Comparison of ENCODE assay signal across 8 mouse cellular contexts in the genomic region with DNA sequence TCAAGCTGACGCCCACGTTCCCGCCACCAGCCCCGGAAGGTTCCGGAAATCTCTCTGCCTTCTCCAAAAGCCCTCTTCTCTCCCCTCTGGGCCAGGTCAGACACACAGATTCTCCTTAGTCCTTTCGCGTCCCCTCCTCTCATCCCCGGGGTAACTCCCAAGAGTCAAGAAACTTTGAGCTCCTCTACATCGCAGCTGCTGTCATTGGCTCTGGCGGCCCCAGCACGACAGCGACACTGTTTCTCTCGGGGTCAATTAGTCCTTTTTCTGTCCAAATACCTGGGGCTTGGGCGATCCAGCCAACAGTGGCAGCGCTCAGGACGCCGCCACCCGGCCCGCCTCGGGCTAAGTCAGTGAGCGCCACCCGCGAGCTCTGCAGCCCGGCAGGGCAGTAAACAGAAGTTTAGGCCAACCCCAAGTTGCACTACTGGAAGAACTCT. TPM values are rescaled to one million over a fixed set of nuclear protein-coding genes. Genes with fewer than 3 reads are reported as not detected.
DNase-seq lines count a peak whose midpoint lies in the region; ATAC-seq and TF ChIP-seq lines count a peak whose summit lies in the region.

No protein-coding gene starts in this region.

- H3K9ac ChIP-seq in embryonic facial prominence, embryonic 14.5 days (ENCODE audit: low read depth, low read length) = peak overlapping the region; percentile 54
- H3K9ac ChIP-seq in hindbrain, embryonic 13.5 days = peak overlapping the region; percentile 89

- peak overlapping the region; percentile 63 for H3K4me3 ChIP-seq in embryonic facial prominence, embryonic 14.5 days (ENCODE audit: low read depth, low read length)
- peak overlapping the region; percentile 78 for H3K4me3 ChIP-seq in hindbrain, embryonic 13.5 days
- H3K4me3 ChIP-seq in left cerebral cortex, adult 2 months = peak overlapping the region; percentile 36

- DNase-seq in thymus, postnatal 4 days = peak; percentile 7
- DNase-seq in thymus, adult 18-20 months = no peak
- DNase-seq in embryonic facial prominence, embryonic 14.5 days (ENCODE audit: low spot score) = peak; percentile 19
- DNase-seq in left cerebral cortex, adult 2 months (ENCODE audit: extremely low spot score in 1 of 2, low spot score in 2 of 2) = peak in 1 of 2 experiments; percentile 30
- DNase-seq in lung, postnatal 4 days = peak; percentile 11 to 43
- peak; percentile 60 for DNase-seq in testis, postnatal 10 days (ENCODE audit: low spot score)
- no peak for DNase-seq in frontal cortex, postnatal 25 days (ENCODE audit: low spot score in 2 of 2)

- intact Hi-C loops in left cerebral cortex, adult 2 months (cut with DNase I) = no loop called here

- 0 out of 2 replicates have a peak, but pooled peaks cover 6% of the 10 kb centered on the region for H3K4me1 ChIP-seq in embryonic facial prominence, embryonic 14.5 days (ENCODE audit: control insufficient read depth, insufficient read depth, low read length)
- H3K4me1 ChIP-seq in hindbrain, embryonic 13.5 days (replicated peaks) = peaks cover 28% of the 10 kb centered on the region

- H3K9me3 ChIP-seq in embryonic facial prominence, embryonic 14.5 days (ENCODE audit: control insufficient read depth, low read length) = no peaks in the 10 kb centered on the region
- H3K9me3 ChIP-seq in hindbrain, embryonic 13.5 days = no peaks in the 10 kb centered on the region

- H3K27ac ChIP-seq in embryonic facial prominence, embryonic 14.5 days (replicated peaks; ENCODE audit: low read depth, low read length) = no peak overlapping the region
- H3K27ac ChIP-seq in hindbrain, embryonic 13.5 days = peak overlapping the region; percentile 85
- H3K27ac ChIP-seq in left cerebral cortex, adult 2 months = peak overlapping the region; percentile 59

- peaks cover 58% of the 10 kb centered on the region for H3K27me3 ChIP-seq in embryonic facial prominence, embryonic 14.5 days (replicated peaks; ENCODE audit: control insufficient read depth, insufficient read depth, low read length)
- H3K27me3 ChIP-seq in hindbrain, embryonic 13.5 days = peaks cover 11% of the 10 kb centered on the region; the same call in 1 of the 2 replicates

- peak overlapping the region; percentile 99 for H3K4me2 ChIP-seq in embryonic facial prominence, embryonic 14.5 days (ENCODE audit: low read depth, low read length)
- peak overlapping the region; percentile 89 for H3K4me2 ChIP-seq in hindbrain, embryonic 13.5 days

- H3K36me3 ChIP-seq in embryonic facial prominence, embryonic 14.5 days (ENCODE audit: control insufficient read depth, insufficient read depth, low read length) = no peaks in the 10 kb centered on the region
- no peaks in the 10 kb centered on the region for H3K36me3 ChIP-seq in hindbrain, embryonic 13.5 days

- ATAC-seq in embryonic facial prominence, embryonic 14.5 days (ENCODE audit: low read depth) = no peak
- ATAC-seq in hindbrain, embryonic 13.5 days (ENCODE audit: low FRiP score) = peak; percentile 19; the same call in 1 of the 2 replicates

- under 1% methylated on average over 24 of the region's 24 CpGs for WGBS in embryonic facial prominence, embryonic 14.5 days
- WGBS in hindbrain, embryonic 13.5 days = under 1% methylated on average over 24 of the region's 24 CpGs

- TF ChIP-seq CTCF in left cerebral cortex, adult 2 months (IDR thresholded peaks at IDR 0.05) = no peak

RNA-seq across cellular contexts. Expression of a gene that starts 1.5 kb away (rescaled TPM):
- polyA plus RNA-seq in embryonic facial prominence, embryonic 14.5 days (2014; fragmentation: Nextera tagmentation; extraction: Ambion mirVana) = 1.3 and 2.2 TPM in 2 replicates
- 13.7 and 15.3 TPM in 2 replicates for polyA plus RNA-seq in hindbrain, embryonic 13.5 days (2015; fragmentation: Nextera tagmentation; extraction: Ambion mirVana)
- total RNA-seq in left cerebral cortex, adult 2 months (2021) = 10 to 100 TPM; 57.6 to 64.1 TPM

Comparison
In these comparisons a context has a peak if more than half of its experiments do, and no peak if none do; other contexts are left out.
1. DNase-seq: peak in thymus, postnatal 4 days (single experiment), embryonic facial prominence, embryonic 14.5 days (single experiment), lung, postnatal 4 days (2 of 2) and testis, postnatal 10 days (single experiment); none in thymus, adult 18-20 months (0 of 2) and frontal cortex, postnatal 25 days (0 of 2).
2. Peak in every context shown above with its lines, with median percentiles within 50 percentile points of each other: H3K4me3 ChIP-seq.